Mouse (Mus musculus) liver, adult 2 months (tissue): ENCODE data around the gene Hydin.

ENCODE experiments used
- CTCF ChIP-seq: fragments of 200-500 bp; IDR thresholded peaks from 2 replicates; pipeline ENCODE4 v1.5.1; 2011; ENCODE audit warnings: low read depth, low read length, control low read depth
- POLR2A ChIP-seq: fragments of 200-500 bp; IDR thresholded peaks from 2 replicates; pipeline ENCODE4 v1.6.1; 2011; ENCODE audit warnings: low read length, control low read depth; ENCODE audit not compliant: insufficient read depth; ENCODE audit errors: extremely low read depth

- TF ChIP-seq CTCF (no peak), POLR2A (no peak)
Observed at GRCm38 (mm10) chr8:110217681-110218131, 49.1 kb upstream of the Hydin start.
